Mouse (Mus musculus): ENCODE data around the gene Man1a. TPM values are rescaled to one million over a fixed set of nuclear protein-coding genes. Genes with fewer than 3 reads are reported as not detected.
A peak's percentile ranks its signal among the peaks of the same experiment; 100 is the strongest.

The Man1a gene
- total and polyA plus RNA-seq, 2 experiments from 2014 or later = 3.3 to 17.6 TPM

- DNase-seq (ENCODE audit: low spot score) (peak; percentile 68), ATAC-seq (ENCODE audit: insufficient read depth, low read depth) (peak; percentile 51; the same call in 1 of the 2 replicates)
- Histone ChIP-seq H3K9ac (replicated peaks; ENCODE audit: low read depth, low read length) (no peak overlapping the region), H3K36me3 (replicated peaks; ENCODE audit: control insufficient read depth, insufficient read depth, low read length) (no peaks in the 10 kb centered on the region), H3K9me3 (replicated peaks; ENCODE audit: control insufficient read depth, low read length) (no peaks in the 10 kb centered on the region), H3K4me2 (ENCODE audit: low read depth, low read length) (no peak overlapping the region), H3K27me3 (ENCODE audit: control insufficient read depth, insufficient read depth, low read length) (no peaks in the 10 kb centered on the region), H3K4me1 (ENCODE audit: control insufficient read depth, insufficient read depth) (no peaks in the 10 kb centered on the region), H3K4me3 (ENCODE audit: low read depth, low read length) (no peak overlapping the region), H3K27ac (ENCODE audit: low read depth) (no peak overlapping the region)
- WGBS = 35% methylated on average over 7 of the region's 7 CpGs
- TF ChIP-seq EP300 (IDR thresholded peaks at IDR 0.05; ENCODE audit: low read depth) (no peak), CTCF (IDR thresholded peaks at IDR 0.05; ENCODE audit: low read depth) (peak; percentile 80)
These were observed 212.7 kb downstream of the Man1a start for GRCm38 (mm10) chr10:53863486-53864357.

GRCm38 (mm10) chr10:53859879-53860278 is 216.5 kb downstream of the Man1a start:
- Histone ChIP-seq H3K27me3 (ENCODE audit: control insufficient read depth, insufficient read depth, low read length) (no peaks in the 10 kb centered on the region), H3K36me3 (replicated peaks; ENCODE audit: control insufficient read depth, insufficient read depth, low read length) (no peaks in the 10 kb centered on the region), H3K9ac (replicated peaks; ENCODE audit: low read depth, low read length) (no peak overlapping the region), H3K4me2 (ENCODE audit: low read depth, low read length) (no peak overlapping the region), H3K27ac (ENCODE audit: low read depth) (no peak overlapping the region), H3K9me3 (replicated peaks; ENCODE audit: control insufficient read depth, low read length) (no peaks in the 10 kb centered on the region), H3K4me1 (ENCODE audit: control insufficient read depth, insufficient read depth) (no peaks in the 10 kb centered on the region), H3K4me3 (ENCODE audit: low read depth, low read length) (no peak overlapping the region)
- ATAC-seq (ENCODE audit: insufficient read depth, low read depth) (no peak), DNase-seq (ENCODE audit: low spot score) (no peak)
- 48% methylated on average over 1 of the region's 1 CpGs for WGBS
- TF ChIP-seq CTCF (IDR thresholded peaks at IDR 0.05; ENCODE audit: low read depth) (no peak), EP300 (IDR thresholded peaks at IDR 0.05; ENCODE audit: low read depth) (no peak)

GRCm38 (mm10) chr10:53859224-53859623 is 217.2 kb downstream of the Man1a start:
- WGBS = 75% methylated on average over 3 of the region's 3 CpGs
- H3K9me3 ChIP-seq (replicated peaks; ENCODE audit: control insufficient read depth, low read length) = no peaks in the 10 kb centered on the region
- ATAC-seq (ENCODE audit: insufficient read depth, low read depth) (no peak), DNase-seq (ENCODE audit: low spot score) (no peak)
- H3K4me3 ChIP-seq (ENCODE audit: low read depth, low read length) = no peak overlapping the region
- H3K36me3 ChIP-seq (replicated peaks; ENCODE audit: control insufficient read depth, insufficient read depth, low read length) = no peaks in the 10 kb centered on the region
- no peak for TF ChIP-seq EP300 (IDR thresholded peaks at IDR 0.05; ENCODE audit: low read depth)
- 0 out of 2 replicates have a peak, but pooled peaks have one; percentile 14 for TF ChIP-seq CTCF (IDR thresholded peaks at IDR 0.05; ENCODE audit: low read depth)
- H3K4me2 ChIP-seq (ENCODE audit: low read depth, low read length) = no peak overlapping the region
- no peaks in the 10 kb centered on the region for H3K4me1 ChIP-seq (ENCODE audit: control insufficient read depth, insufficient read depth)
- no peak overlapping the region for H3K9ac ChIP-seq (replicated peaks; ENCODE audit: low read depth, low read length)
- no peaks in the 10 kb centered on the region for H3K27me3 ChIP-seq (ENCODE audit: control insufficient read depth, insufficient read depth, low read length)
- H3K27ac ChIP-seq (ENCODE audit: low read depth) = no peak overlapping the region

Measured in heart, postnatal 0 days (tissue).